Mouse (Mus musculus) liver, embryonic 16.5 days (tissue): ENCODE data around the gene Chn1. TPM values are rescaled to one million over a fixed set of nuclear protein-coding genes. Genes with fewer than 3 reads are reported as not detected.
A peak's percentile ranks its signal among the peaks of the same experiment; 100 is the strongest.
"Not testable (repeated sequence)": the region's sequence is repeated elsewhere in the genome, so short reads cannot be mapped to it uniquely, and the experiment has no call there.

ENCODE experiments used
- ATAC-seq: fragments of 200-750 bp; cut with Nextera tagmentation; 2 replicates; pipeline ENCODE4 v1.8.0; 2017; ENCODE audit warnings: low read depth, mild to moderate bottlenecking, moderate number of reproducible peaks, moderate library complexity
- H3K27ac ChIP-seq: fragments of 300-500 bp; sonication (generic); 2 replicates; pipeline ENCODE4 v1.5.1; 2014; ENCODE audit warnings: mild to moderate bottlenecking, low read length
- H3K27me3 ChIP-seq: fragments of 300-500 bp; sonication (generic); 2 replicates; pipeline ENCODE4 v1.6.1; 2014; ENCODE audit warnings: low read depth, low read length, mixed read lengths; ENCODE audit not compliant: control insufficient read depth, insufficient read depth
- H3K36me3 ChIP-seq: fragments of 300-500 bp; sonication (generic); 2 replicates; pipeline ENCODE4 v1.6.1; 2014; ENCODE audit warnings: mild to moderate bottlenecking; ENCODE audit not compliant: control insufficient read depth, insufficient read depth
- H3K4me1 ChIP-seq: fragments of 300-500 bp; sonication (generic); 2 replicates; pipeline ENCODE4 v1.6.1; 2014; ENCODE audit warnings: low read depth, low read length, mixed read lengths; ENCODE audit not compliant: control insufficient read depth
- H3K4me2 ChIP-seq: fragments of 300-500 bp; sonication (generic); 2 replicates; pipeline ENCODE4 v1.6.1; 2014; ENCODE audit warnings: low read depth, low read length, mixed read lengths
- H3K4me3 ChIP-seq: fragments of 300-500 bp; sonication (generic); 2 replicates; pipeline ENCODE4 v1.5.1; 2014; ENCODE audit warnings: low read depth, mild to moderate bottlenecking, low read length
- H3K9ac ChIP-seq: fragments of 300-500 bp; sonication (generic); 2 replicates; pipeline ENCODE4 v1.6.1; 2014; ENCODE audit warnings: low read depth, low read length
- H3K9me3 ChIP-seq: fragments of 300-500 bp; sonication (generic); replicated peaks from 2 replicates; pipeline ENCODE4 v1.6.1; 2016; ENCODE audit warnings: low read length; ENCODE audit not compliant: control insufficient read depth
- WGBS: fragments of 180-500 bp; shearing (Covaris S2); extraction: QIAGEN DNeasy Blood & Tissue Kit; methylation state at CpG from one replicate; pipeline ENCODE4 v1.1.7; 2014; ENCODE audit not compliant: insufficient replicate concordance; 5-methylcytosine and 5-hydroxymethylcytosine counted together
- polyA plus RNA-seq: library from polyadenylated mRNA; unstranded; fragments of >200 nt; fragmentation: Nextera tagmentation; extraction: Ambion mirVana; gene quantifications from 2 replicates; pipeline ENCODE4 v1.2.1, GENCODE M21; 2015

Chn1 gene
- 0.33 and 0.39 TPM in 2 replicates for polyA plus RNA-seq

GRCm38 (mm10) chr2:73774786-73775682 lies at the start of gene Chn1:
Gene Chn1 (minus strand): TSS chr2:73775346.
- H3K4me2 ChIP-seq, result peak within 1 kb of the TSS; percentile 87
- peak within 1 kb of the TSS; percentile 70 for H3K4me3 ChIP-seq
- no peaks in the 10 kb centered on the region for H3K9me3 ChIP-seq
- no peak within 1 kb of the TSS for H3K27ac ChIP-seq
- H3K36me3 ChIP-seq, result no peaks in the 10 kb centered on the region
- under 1% methylated on average over 110 of the region's 131 CpGs for WGBS
- H3K9ac ChIP-seq, result peak within 1 kb of the TSS; percentile 36; the same call in 1 of the 2 replicates
- peaks cover 46% of the 10 kb centered on the region for H3K27me3 ChIP-seq
- peak; percentile 70 for ATAC-seq
- peaks cover 3% of the 10 kb centered on the region for H3K4me1 ChIP-seq

GRCm38 (mm10) chr2:73818742-73819141 lies 43.6 kb upstream of the Chn1 start:
- H3K4me2 ChIP-seq, result no peak overlapping the region
- no peak overlapping the region for H3K4me3 ChIP-seq
- ATAC-seq, result no peak
- no peak overlapping the region for H3K27ac ChIP-seq
- 40% methylated on average over 4 of the region's 4 CpGs for WGBS
- H3K9ac ChIP-seq, result no peak overlapping the region
- H3K27me3 ChIP-seq, result no peaks in the 10 kb centered on the region
- H3K9me3 ChIP-seq, result no peaks in the 10 kb centered on the region
- peaks cover 4% of the 10 kb centered on the region for H3K36me3 ChIP-seq
- H3K4me1 ChIP-seq, result no peaks in the 10 kb centered on the region

- WGBS, result 69% methylated on average over 8 of the region's 8 CpGs
- Histone ChIP-seq H3K27me3 (no peaks in the 10 kb centered on the region), H3K36me3 (no peaks in the 10 kb centered on the region), H3K27ac (no peak overlapping the region), H3K9ac (no peak overlapping the region), H3K4me2 (no peak overlapping the region), H3K4me3 (no peak overlapping the region), H3K4me1 (no peaks in the 10 kb centered on the region), H3K9me3 (no peaks in the 10 kb centered on the region)
- no peak for ATAC-seq
Observed at GRCm38 (mm10) chr2:73807609-73808008, 32.5 kb upstream of the Chn1 start.

- H3K36me3 ChIP-seq, H3K27me3 ChIP-seq, H3K27ac ChIP-seq, ATAC-seq, H3K4me1 ChIP-seq, H3K9ac ChIP-seq, H3K4me3 ChIP-seq, H3K9me3 ChIP-seq, H3K4me2 ChIP-seq: not testable (repeated sequence)
- WGBS, result 57% methylated on average over 9 of the region's 9 CpGs
Observed at GRCm38 (mm10) chr2:73800127-73800526, 25.0 kb upstream of the Chn1 start.

GRCm38 (mm10) chr2:73798786-73799185 lies 23.6 kb upstream of the Chn1 start:
- H3K27ac ChIP-seq, result no peak overlapping the region
- 45% methylated on average over 5 of the region's 5 CpGs for WGBS
- H3K4me1 ChIP-seq, result no peaks in the 10 kb centered on the region
- no peaks in the 10 kb centered on the region for H3K27me3 ChIP-seq
- H3K9ac ChIP-seq, result no peak overlapping the region
- no peak overlapping the region for H3K4me3 ChIP-seq
- no peaks in the 10 kb centered on the region for H3K36me3 ChIP-seq
- no peak; the same call in 1 of the 2 replicates for ATAC-seq
- no peak overlapping the region for H3K4me2 ChIP-seq
- H3K9me3 ChIP-seq, result no peaks in the 10 kb centered on the region

GRCm38 (mm10) chr2:73798136-73798535 lies 23.0 kb upstream of the Chn1 start:
- 51% methylated on average over 4 of the region's 4 CpGs for WGBS

GRCm38 (mm10) chr2:73791846-73792630 lies 16.9 kb upstream of the Chn1 start:
- ATAC-seq, result no peak
- Histone ChIP-seq H3K4me1 (no peaks in the 10 kb centered on the region), H3K36me3 (no peaks in the 10 kb centered on the region), H3K27me3 (peaks cover 3% of the 10 kb centered on the region), H3K4me2 (no peak overlapping the region), H3K9ac (no peak overlapping the region), H3K9me3 (no peaks in the 10 kb centered on the region), H3K27ac (no peak overlapping the region), H3K4me3 (no peak overlapping the region)
- 51% methylated on average over 19 of the region's 19 CpGs for WGBS

More at GRCm38 (mm10) chr2:73798136-73798535, 23.0 kb upstream of the Chn1 start:
- Histone ChIP-seq H3K27me3 (no peaks in the 10 kb centered on the region), H3K9me3 (no peaks in the 10 kb centered on the region), H3K4me3 (no peak overlapping the region), H3K36me3 (no peaks in the 10 kb centered on the region), H3K4me1 (no peaks in the 10 kb centered on the region), H3K9ac (no peak overlapping the region), H3K27ac (no peak overlapping the region), H3K4me2 (no peak overlapping the region)
- no peak for ATAC-seq

GRCm38 (mm10) chr2:73790332-73790731 lies 15.2 kb upstream of the Chn1 start:
- H3K9ac ChIP-seq, result no peak overlapping the region
- H3K36me3 ChIP-seq, result no peaks in the 10 kb centered on the region
- no peak overlapping the region for H3K27ac ChIP-seq
- WGBS, result 73% methylated on average over 2 of the region's 2 CpGs
- no peak overlapping the region for H3K4me2 ChIP-seq
- H3K4me3 ChIP-seq, result no peak overlapping the region
- H3K4me1 ChIP-seq, result no peaks in the 10 kb centered on the region
- no peak for ATAC-seq
- no peaks in the 10 kb centered on the region for H3K9me3 ChIP-seq
- peaks cover 3% of the 10 kb centered on the region for H3K27me3 ChIP-seq

GRCm38 (mm10) chr2:73788395-73788794 lies 13.2 kb upstream of the Chn1 start:
- H3K4me3 ChIP-seq, result no peak overlapping the region
- WGBS, result 37% methylated on average over 6 of the region's 6 CpGs
- no peak overlapping the region for H3K4me2 ChIP-seq
- H3K4me1 ChIP-seq, result no peaks in the 10 kb centered on the region
- no peak for ATAC-seq
- H3K27me3 ChIP-seq, result peaks cover 3% of the 10 kb centered on the region
- no peaks in the 10 kb centered on the region for H3K9me3 ChIP-seq
- H3K9ac ChIP-seq, result no peak overlapping the region
- H3K27ac ChIP-seq, result no peak overlapping the region
- no peaks in the 10 kb centered on the region for H3K36me3 ChIP-seq
